In genomic region chr9:118285481-118285880, GRCm38 (mm10) we compare ENCODE assay signal across 35 mouse cellular contexts.
DNase-seq lines count a peak whose midpoint lies in the region; ATAC-seq and TF ChIP-seq lines count a peak whose summit lies in the region.
"Had no signal": no experiment of that assay in that cellular context is flagged by ENCODE, and none has a peak within 500 bp of the region (broad histone marks: within the 10 kb centered on the region; RNA-seq: fewer than 3 reads in every experiment).

No protein-coding gene starts in this region.

- H3K4me3 ChIP-seq in left cerebral cortex, adult 2 months: no peak overlapping the region
- no peak overlapping the region for H3K4me3 ChIP-seq in gastrocnemius, adult 2 months
- H3K4me3 ChIP-seq: embryonic facial prominence, embryonic 13.5 days; forebrain, embryonic 10.5 days; forebrain, embryonic 15.5 days; heart, adult 2 months; heart, embryonic 12.5 days; layer of hippocampus, adult 2 months; limb, embryonic 10.5 days; limb, embryonic 15.5 days; liver, embryonic 13.5 days; megakaryocyte, embryonic 14.5 days; neural tube, embryonic 15.5 days had no signal

- peak; percentile 88 for ATAC-seq in activated CD4-positive, CD25-positive, alpha-beta regulatory T cell, adult 4 months
- ATAC-seq: forebrain, embryonic 15.5 days; lung, postnatal 0 days; Patski had no signal

- intact Hi-C loops in heart, postnatal 10 days (cut with DNase I): no loop called here
- intact Hi-C loops in left cerebral cortex, adult 2 months (cut with DNase I): no loop called here
- intact Hi-C loops in gastrocnemius, adult 2 months (cut with DNase I): no loop called here

- no peak for TF ChIP-seq CTCF in left cerebral cortex, adult 2 months (IDR thresholded peaks at IDR 0.05)
- TF ChIP-seq CTCF in gastrocnemius, adult 2 months (IDR thresholded peaks at IDR 0.05): no peak

- no peak overlapping the region for H3K27ac ChIP-seq in left cerebral cortex, adult 2 months
- no peak overlapping the region for H3K27ac ChIP-seq in gastrocnemius, adult 2 months
- H3K27ac ChIP-seq: embryonic facial prominence, embryonic 13.5 days; forebrain, embryonic 10.5 days; forebrain, embryonic 15.5 days; heart, adult 2 months; hindbrain, embryonic 14.5 days; layer of hippocampus, adult 2 months; limb, embryonic 10.5 days; limb, embryonic 15.5 days; liver, embryonic 13.5 days; neural tube, embryonic 15.5 days; stomach, postnatal 0 days had no signal

- peak; percentile 57 for DNase-seq in heart, adult 11 months
- DNase-seq in heart, postnatal 10 days: no peak
- DNase-seq in CD8-positive naive resting alpha-beta T cell, adult 2 months (ENCODE audit: low read depth in 2 of 2, low spot score in 2 of 2): peak; percentile 17 to 35
- no peak for DNase-seq in spleen, postnatal 36 days (ENCODE audit: low spot score in 2 of 2)
- no peak for DNase-seq in left cerebral cortex, adult 2 months (ENCODE audit: extremely low spot score in 1 of 2, low spot score in 2 of 2)
- DNase-seq in gastrocnemius, adult 2 months: no peak
- DNase-seq: adrenal gland, adult 8-10 months; cerebellum, adult 18-20 months; cerebellum, postnatal 10 days; gastrocnemius, postnatal 36 days; heart, adult 2 months; kidney, adult 2 months; kidney, postnatal 36 days; layer of hippocampus, postnatal 36 days; liver, embryonic 13.5 days; lung, adult 18-20 months; lung, postnatal 4 days; midbrain, embryonic 14.5 days; retina, postnatal 1 day; spleen, adult 18-20 months; thymus, adult 18-20 months had no signal

Comparison
In these comparisons a context has a peak if more than half of its experiments do, and no peak if none do; other contexts are left out.
1. DNase-seq: peak in heart, adult 11 months (single experiment) and CD8-positive naive resting alpha-beta T cell, adult 2 months (2 of 2); none in heart, postnatal 10 days (0 of 2), spleen, postnatal 36 days (0 of 2), left cerebral cortex, adult 2 months (0 of 2) and gastrocnemius, adult 2 months (single experiment).